In genomic region chr11:97809235-97810121, GRCm38 (mm10) we compare ENCODE assay signal across 10 mouse cellular contexts. TPM values are rescaled to one million over a fixed set of nuclear protein-coding genes. Genes with fewer than 3 reads are reported as not detected.
DNase-seq lines count a peak whose midpoint lies in the region; ATAC-seq and TF ChIP-seq lines count a peak whose summit lies in the region.
"Had no signal": no experiment of that assay in that cellular context is flagged by ENCODE, and none has a peak within 500 bp of the region (broad histone marks: within the 10 kb centered on the region; RNA-seq: fewer than 3 reads in every experiment).

No protein-coding gene starts in this region.

- H3K9ac ChIP-seq in lung, embryonic 14.5 days = peak overlapping the region; percentile 31; the same call in 1 of the 2 replicates
- H3K9ac ChIP-seq in hindbrain, embryonic 16.5 days (ENCODE audit: low read depth, low read length) = peak overlapping the region; percentile 38; the same call in 1 of the 2 replicates
- no peak overlapping the region for H3K9ac ChIP-seq in neural tube, embryonic 13.5 days

- H3K4me1 ChIP-seq in lung, embryonic 14.5 days (ENCODE audit: insufficient read depth) = peaks cover 82% of the 10 kb centered on the region
- H3K4me1 ChIP-seq in hindbrain, embryonic 16.5 days (ENCODE audit: control insufficient read depth, insufficient read depth, low read depth, low read length) = peaks cover 85% of the 10 kb centered on the region
- peaks cover 96% of the 10 kb centered on the region for H3K4me1 ChIP-seq in neural tube, embryonic 13.5 days (replicated peaks)

- H3K27me3 ChIP-seq in lung, embryonic 14.5 days (ENCODE audit: insufficient read depth, low read length) = no peaks in the 10 kb centered on the region
- H3K27me3 ChIP-seq in hindbrain, embryonic 16.5 days (replicated peaks; ENCODE audit: control insufficient read depth, insufficient read depth, low read length) = no peaks in the 10 kb centered on the region
- no peaks in the 10 kb centered on the region for H3K27me3 ChIP-seq in neural tube, embryonic 13.5 days
- H3K27me3 ChIP-seq: CH12.LX had no signal

- no peak overlapping the region for H3K4me3 ChIP-seq in lung, embryonic 14.5 days (ENCODE audit: low read depth, low read length)
- no peak overlapping the region for H3K4me3 ChIP-seq in hindbrain, embryonic 16.5 days (ENCODE audit: low read length)
- no peak overlapping the region for H3K4me3 ChIP-seq in neural tube, embryonic 13.5 days

- TF ChIP-seq CTCF in lung, embryonic 14.5 days (IDR thresholded peaks at IDR 0.05; ENCODE audit: low read depth) = no peak

- no peaks in the 10 kb centered on the region for H3K9me3 ChIP-seq in lung, embryonic 14.5 days (ENCODE audit: low read depth, low read length)
- H3K9me3 ChIP-seq in hindbrain, embryonic 16.5 days (ENCODE audit: control insufficient read depth, low read length) = no peaks in the 10 kb centered on the region
- no peaks in the 10 kb centered on the region for H3K9me3 ChIP-seq in neural tube, embryonic 13.5 days

- peaks cover 60% of the 10 kb centered on the region for H3K36me3 ChIP-seq in lung, embryonic 14.5 days (ENCODE audit: insufficient read depth)
- H3K36me3 ChIP-seq in hindbrain, embryonic 16.5 days (ENCODE audit: control insufficient read depth, insufficient read depth, low read length) = peaks cover 14% of the 10 kb centered on the region
- H3K36me3 ChIP-seq in neural tube, embryonic 13.5 days = peaks cover 39% of the 10 kb centered on the region

- DNase-seq in cerebellum, postnatal 10 days = peak; percentile 42 to 45
- DNase-seq in cerebellum, adult 8-10 months = no peak
- DNase-seq in lung, embryonic 14.5 days = no peak
- no peak for DNase-seq in lung, postnatal 14 days
- no peak for DNase-seq in urinary bladder, adult 18-20 months (ENCODE audit: low spot score in 2 of 2)
- DNase-seq: layer of hippocampus, postnatal 36 days had no signal

- no peak for ATAC-seq in lung, embryonic 14.5 days (ENCODE audit: insufficient read depth)
- ATAC-seq in hindbrain, embryonic 16.5 days = no peak
- ATAC-seq in neural tube, embryonic 13.5 days (ENCODE audit: low read depth) = no peak
- ATAC-seq in megakaryocyte-erythroid progenitor cell, adult 5-6 weeks (replicated peaks; ENCODE audit: low FRiP score, low TSS enrichment, poor library complexity, severe bottlenecking) = no peak

- WGBS in lung, embryonic 14.5 days = 42% methylated on average over 7 of the region's 7 CpGs
- WGBS in hindbrain, embryonic 16.5 days = 68% methylated on average over 7 of the region's 7 CpGs
- WGBS in neural tube, embryonic 13.5 days = 75% methylated on average over 7 of the region's 7 CpGs

- H3K27ac ChIP-seq in lung, embryonic 14.5 days (ENCODE audit: low read depth) = peak overlapping the region; percentile 88
- H3K27ac ChIP-seq in hindbrain, embryonic 16.5 days (ENCODE audit: low read depth, low read length) = peak overlapping the region; percentile 62
- H3K27ac ChIP-seq in neural tube, embryonic 13.5 days (replicated peaks) = peak overlapping the region; percentile 61

- peak overlapping the region; percentile 44; the same call in 1 of the 2 replicates for H3K4me2 ChIP-seq in lung, embryonic 14.5 days
- H3K4me2 ChIP-seq in hindbrain, embryonic 16.5 days (ENCODE audit: low read length) = no peak overlapping the region
- H3K4me2 ChIP-seq in neural tube, embryonic 13.5 days = no peak overlapping the region

RNA-seq across cellular contexts. Expression of gene Lasp1, which starts 10.7 kb away (rescaled TPM):
- 110 and 123 TPM in 2 replicates for polyA plus RNA-seq in lung, embryonic 14.5 days (2014; fragmentation: Nextera tagmentation; extraction: Ambion mirVana)
- 176 and 191 TPM in 2 replicates for polyA plus RNA-seq in hindbrain, embryonic 16.5 days (2015; fragmentation: Nextera tagmentation; extraction: Ambion mirVana)
- 114 and 123 TPM in 2 replicates for polyA plus RNA-seq in neural tube, embryonic 13.5 days (2015; fragmentation: Nextera tagmentation; extraction: Ambion mirVana)
- 15.7 and 20.4 TPM in 2 replicates for total RNA-seq in megakaryocyte-erythroid progenitor cell, adult 5-6 weeks (2014; fragmentation: Nextera tagmentation)
- total RNA-seq in megakaryocyte-erythroid progenitor cell, adult 5-6 weeks (2017) = 56.3 and 63.5 TPM in 2 replicates

RNA-seq across cellular contexts. Expression of gene Rpl23, which starts 27.2 kb away (rescaled TPM):
- 663 and 721 TPM in 2 replicates for polyA plus RNA-seq in lung, embryonic 14.5 days (2014; fragmentation: Nextera tagmentation; extraction: Ambion mirVana)
- polyA plus RNA-seq in hindbrain, embryonic 16.5 days (2015; fragmentation: Nextera tagmentation; extraction: Ambion mirVana) = 252 and 268 TPM in 2 replicates
- polyA plus RNA-seq in neural tube, embryonic 13.5 days (2015; fragmentation: Nextera tagmentation; extraction: Ambion mirVana) = 351 and 415 TPM in 2 replicates
- total RNA-seq in megakaryocyte-erythroid progenitor cell, adult 5-6 weeks (2014; fragmentation: Nextera tagmentation) = 2,091 and 2,156 TPM in 2 replicates
- total RNA-seq in megakaryocyte-erythroid progenitor cell, adult 5-6 weeks (2017) = 1,518 and 2,802 TPM in 2 replicates

RNA-seq across cellular contexts. Expression of gene B230217C12Rik, which starts 31.1 kb away (rescaled TPM):
- 6.1 and 6.8 TPM in 2 replicates for polyA plus RNA-seq in lung, embryonic 14.5 days (2014; fragmentation: Nextera tagmentation; extraction: Ambion mirVana)
- 38.2 and 40.7 TPM in 2 replicates for polyA plus RNA-seq in hindbrain, embryonic 16.5 days (2015; fragmentation: Nextera tagmentation; extraction: Ambion mirVana)
- polyA plus RNA-seq in neural tube, embryonic 13.5 days (2015; fragmentation: Nextera tagmentation; extraction: Ambion mirVana) = 31.0 and 32.3 TPM in 2 replicates
- 0.45 and 1.7 TPM in 2 replicates for total RNA-seq in megakaryocyte-erythroid progenitor cell, adult 5-6 weeks (2014; fragmentation: Nextera tagmentation)
- total RNA-seq in megakaryocyte-erythroid progenitor cell, adult 5-6 weeks (2017) = 0.91 TPM in 1 of 2 replicates, not detected in the other

RNA-seq across cellular contexts. Expression of gene 1700001P01Rik, which starts 33.8 kb away (rescaled TPM):
- 0.32 TPM in 1 of 2 replicates, not detected in the other for polyA plus RNA-seq in lung, embryonic 14.5 days (2014; fragmentation: Nextera tagmentation; extraction: Ambion mirVana)
- polyA plus RNA-seq in hindbrain, embryonic 16.5 days (2015; fragmentation: Nextera tagmentation; extraction: Ambion mirVana) = 0.44 and 0.91 TPM in 2 replicates
- polyA plus RNA-seq in neural tube, embryonic 13.5 days (2015; fragmentation: Nextera tagmentation; extraction: Ambion mirVana) = 0.67 TPM in 1 of 2 replicates, not detected in the other
- 0.89 TPM in 1 of 2 replicates, not detected in the other for total RNA-seq in megakaryocyte-erythroid progenitor cell, adult 5-6 weeks (2014; fragmentation: Nextera tagmentation)
- total RNA-seq in megakaryocyte-erythroid progenitor cell, adult 5-6 weeks (2017) = 2.4 TPM in 1 of 2 replicates, not detected in the other

RNA-seq across cellular contexts. Expression of gene Cwc25, which starts 43.1 kb away (rescaled TPM):
- 13.3 and 14.2 TPM in 2 replicates for polyA plus RNA-seq in lung, embryonic 14.5 days (2014; fragmentation: Nextera tagmentation; extraction: Ambion mirVana)
- polyA plus RNA-seq in hindbrain, embryonic 16.5 days (2015; fragmentation: Nextera tagmentation; extraction: Ambion mirVana) = 14.1 and 16.2 TPM in 2 replicates
- polyA plus RNA-seq in neural tube, embryonic 13.5 days (2015; fragmentation: Nextera tagmentation; extraction: Ambion mirVana) = 18.8 and 19.1 TPM in 2 replicates
- 17.7 and 18.9 TPM in 2 replicates for total RNA-seq in megakaryocyte-erythroid progenitor cell, adult 5-6 weeks (2014; fragmentation: Nextera tagmentation)
- 20.4 and 23.3 TPM in 2 replicates for total RNA-seq in megakaryocyte-erythroid progenitor cell, adult 5-6 weeks (2017)

Comparison
In these comparisons a context has a peak if more than half of its experiments do, and no peak if none do; other contexts are left out.
1. DNase-seq: peak in cerebellum, postnatal 10 days (2 of 2); none in cerebellum, adult 8-10 months (single experiment), lung, embryonic 14.5 days (single experiment), lung, postnatal 14 days (single experiment) and urinary bladder, adult 18-20 months (0 of 2).
2. Peak in every context shown above with its lines, with median percentiles within 50 percentile points of each other: H3K27ac ChIP-seq.